Mouse (Mus musculus) limb, embryonic 13.5 days (tissue): ENCODE data around the gene Dnajc16. TPM values are rescaled to one million over a fixed set of nuclear protein-coding genes. Genes with fewer than 3 reads are reported as not detected.
"Not testable (repeated sequence)": the region's sequence is repeated elsewhere in the genome, so short reads cannot be mapped to it uniquely, and the experiment has no call there.

Source experiments
- ATAC-seq: fragments of 200-750 bp; cut with Nextera tagmentation; 2 replicates; pipeline ENCODE4 v1.8.0; 2017; ENCODE audit warnings: low read depth, moderate number of reproducible peaks, moderate TSS enrichment; ENCODE audit not compliant: low FRiP score
- H3K27ac ChIP-seq: fragments of 300-500 bp; sonication (generic); 2 replicates; pipeline ENCODE4 v1.5.1; 2015; ENCODE audit warnings: inconsistent platforms, mild to moderate bottlenecking, moderate library complexity
- H3K27me3 ChIP-seq: fragments of 300-500 bp; sonication (generic); 2 replicates; pipeline ENCODE4 v1.6.1; 2015; ENCODE audit warnings: mild to moderate bottlenecking, inconsistent platforms
- H3K36me3 ChIP-seq: fragments of 300-500 bp; sonication (generic); 2 replicates; pipeline ENCODE4 v1.6.1; 2015; ENCODE audit warnings: inconsistent platforms, mild to moderate bottlenecking, moderate library complexity
- H3K4me1 ChIP-seq: fragments of 300-500 bp; sonication (generic); 2 replicates; pipeline ENCODE4 v1.6.1; 2015; ENCODE audit warnings: inconsistent platforms
- H3K4me2 ChIP-seq: fragments of 300-500 bp; sonication (generic); replicated peaks from 2 replicates; pipeline ENCODE4 v1.6.1; 2015; ENCODE audit warnings: inconsistent platforms, mild to moderate bottlenecking, moderate library complexity
- H3K4me3 ChIP-seq: fragments of 300-500 bp; sonication (generic); 2 replicates; pipeline ENCODE4 v1.5.1; 2015; ENCODE audit warnings: moderate library complexity, mild to moderate bottlenecking, inconsistent platforms
- H3K9ac ChIP-seq: fragments of 300-500 bp; sonication (generic); 2 replicates; pipeline ENCODE4 v1.6.1; 2015; ENCODE audit warnings: mild to moderate bottlenecking, inconsistent platforms
- H3K9me3 ChIP-seq: fragments of 300-500 bp; sonication (generic); 2 replicates; pipeline ENCODE4 v1.6.1; 2016; ENCODE audit warnings: inconsistent platforms
- WGBS: fragments of 180-500 bp; shearing (Covaris S2); methylation state at CpG from one replicate; pipeline ENCODE4 v1.1.7; 2015; 5-methylcytosine and 5-hydroxymethylcytosine counted together
- polyA plus RNA-seq: library from polyadenylated mRNA; unstranded; fragments of >200 nt; fragmentation: Nextera tagmentation; extraction: Ambion mirVana; gene quantifications from 2 replicates; pipeline ENCODE4 v1.2.1, GENCODE M21; 2015

The Dnajc16 gene
- polyA plus RNA-seq, 1 experiment from 2014 or later: 3.4 TPM

- H3K27ac ChIP-seq, H3K9ac ChIP-seq, H3K27me3 ChIP-seq, H3K9me3 ChIP-seq, H3K4me3 ChIP-seq, H3K4me1 ChIP-seq, H3K4me2 ChIP-seq, ATAC-seq: not testable (repeated sequence)
- WGBS: 85% methylated on average over 4 of the region's 4 CpGs
- peaks cover 96% of the 10 kb centered on the region for H3K36me3 ChIP-seq
These were observed 17.7 kb downstream of the Dnajc16 start for GRCm38 (mm10) chr4:141773019-141773418.

GRCm38 (mm10) chr4:141771823-141772222 is 18.9 kb downstream of the Dnajc16 start:
- Histone ChIP-seq H3K4me2 (no peak overlapping the region), H3K36me3 (peaks cover 100% of the 10 kb centered on the region), H3K27ac (no peak overlapping the region), H3K4me3 (no peak overlapping the region), H3K4me1 (peaks cover 13% of the 10 kb centered on the region), H3K9ac (no peak overlapping the region), H3K9me3 (no peaks in the 10 kb centered on the region), H3K27me3 (no peaks in the 10 kb centered on the region)
- ATAC-seq: no peak
- WGBS: 94% methylated on average over 8 of the region's 8 CpGs

GRCm38 (mm10) chr4:141769501-141770160 is 21.1 kb downstream of the Dnajc16 start:
- H3K27me3 ChIP-seq: no peaks in the 10 kb centered on the region
- no peak overlapping the region for H3K4me3 ChIP-seq
- peaks cover 22% of the 10 kb centered on the region for H3K4me1 ChIP-seq
- H3K36me3 ChIP-seq: peaks cover 96% of the 10 kb centered on the region
- no peak overlapping the region for H3K27ac ChIP-seq
- no peak overlapping the region for H3K9ac ChIP-seq
- 91% methylated on average over 8 of the region's 8 CpGs for WGBS
- no peaks in the 10 kb centered on the region for H3K9me3 ChIP-seq
- no peak overlapping the region for H3K4me2 ChIP-seq
- ATAC-seq: no peak

- H3K27me3 ChIP-seq: no peaks in the 10 kb centered on the region
- no peak; the same call in 1 of the 2 replicates for ATAC-seq
- H3K4me2 ChIP-seq: peak overlapping the region; percentile 41
- H3K9me3 ChIP-seq: no peaks in the 10 kb centered on the region
- peak overlapping the region; percentile 90 for H3K27ac ChIP-seq
- peaks cover 96% of the 10 kb centered on the region for H3K36me3 ChIP-seq
- no peak overlapping the region for H3K4me3 ChIP-seq
- H3K9ac ChIP-seq: no peak overlapping the region; the same call in 1 of the 2 replicates
- peaks cover 22% of the 10 kb centered on the region for H3K4me1 ChIP-seq
- 77% methylated on average over 19 of the region's 19 CpGs for WGBS
These were observed 23.2 kb downstream of the Dnajc16 start for GRCm38 (mm10) chr4:141767353-141768036.

- WGBS: 49% methylated on average over 19 of the region's 19 CpGs
- H3K4me1 ChIP-seq: peaks cover 22% of the 10 kb centered on the region
- H3K36me3 ChIP-seq: peaks cover 96% of the 10 kb centered on the region
- peak overlapping the region; percentile 41 for H3K4me2 ChIP-seq
- peak overlapping the region; percentile 90 for H3K27ac ChIP-seq
- no peak overlapping the region for H3K4me3 ChIP-seq
- H3K9me3 ChIP-seq: no peaks in the 10 kb centered on the region
- no peaks in the 10 kb centered on the region for H3K27me3 ChIP-seq
- peak; percentile 64 for ATAC-seq
- H3K9ac ChIP-seq: no peak overlapping the region; the same call in 1 of the 2 replicates
These were observed 23.9 kb downstream of the Dnajc16 start for GRCm38 (mm10) chr4:141766668-141767352.

- no peak for ATAC-seq
- Histone ChIP-seq H3K27ac (peak overlapping the region; percentile 90; the same call in 1 of the 2 replicates), H3K4me3 (no peak overlapping the region), H3K4me1 (peaks cover 22% of the 10 kb centered on the region), H3K27me3 (no peaks in the 10 kb centered on the region), H3K9me3 (no peaks in the 10 kb centered on the region), H3K9ac (no peak overlapping the region), H3K4me2 (peak overlapping the region; percentile 41; the same call in 1 of the 2 replicates), H3K36me3 (peaks cover 95% of the 10 kb centered on the region)
- WGBS: 80% methylated on average over 8 of the region's 8 CpGs
These were observed 24.4 kb downstream of the Dnajc16 start for GRCm38 (mm10) chr4:141766316-141766667.

GRCm38 (mm10) chr4:141765008-141765407 is 25.7 kb downstream of the Dnajc16 start:
- peaks cover 88% of the 10 kb centered on the region for H3K36me3 ChIP-seq
- 92% methylated on average over 3 of the region's 3 CpGs for WGBS
- no peak for ATAC-seq

GRCm38 (mm10) chr4:141763476-141763875 is 27.3 kb downstream of the Dnajc16 start:
- no peak for ATAC-seq

More at GRCm38 (mm10) chr4:141765008-141765407, 25.7 kb downstream of the Dnajc16 start:
- H3K4me3 ChIP-seq: no peak overlapping the region
- no peak overlapping the region for H3K27ac ChIP-seq
- H3K9ac ChIP-seq: no peak overlapping the region
- H3K27me3 ChIP-seq: no peaks in the 10 kb centered on the region
- peaks cover 22% of the 10 kb centered on the region for H3K4me1 ChIP-seq
- no peaks in the 10 kb centered on the region for H3K9me3 ChIP-seq
- H3K4me2 ChIP-seq: no peak overlapping the region

GRCm38 (mm10) chr4:141762102-141762598 is 28.6 kb downstream of the Dnajc16 start:
- no peak for ATAC-seq
- H3K36me3 ChIP-seq: peaks cover 59% of the 10 kb centered on the region
- H3K4me2 ChIP-seq: no peak overlapping the region
- no peak overlapping the region for H3K9ac ChIP-seq
- no peaks in the 10 kb centered on the region for H3K9me3 ChIP-seq
- H3K4me3 ChIP-seq: no peak overlapping the region
- 91% methylated on average over 13 of the region's 13 CpGs for WGBS
- no peak overlapping the region for H3K27ac ChIP-seq
- no peaks in the 10 kb centered on the region for H3K27me3 ChIP-seq
- H3K4me1 ChIP-seq: peaks cover 12% of the 10 kb centered on the region

More at GRCm38 (mm10) chr4:141763476-141763875, 27.3 kb downstream of the Dnajc16 start:
- no peak overlapping the region for H3K4me3 ChIP-seq
- whole genome bisulfite sequencing: 94% methylated on average over 12 of the region's 12 CpGs
- no peak overlapping the region for H3K4me2 ChIP-seq
- H3K36me3 ChIP-seq: peaks cover 72% of the 10 kb centered on the region
- no peak overlapping the region for H3K9ac ChIP-seq
- H3K27me3 ChIP-seq: no peaks in the 10 kb centered on the region
- peaks cover 22% of the 10 kb centered on the region for H3K4me1 ChIP-seq
- H3K27ac ChIP-seq: no peak overlapping the region
- H3K9me3 ChIP-seq: no peaks in the 10 kb centered on the region

GRCm38 (mm10) chr4:141760942-141761341 is 29.8 kb downstream of the Dnajc16 start:
- Histone ChIP-seq H3K36me3 (peaks cover 47% of the 10 kb centered on the region), H3K4me2 (no peak overlapping the region), H3K27me3 (no peaks in the 10 kb centered on the region), H3K4me3 (no peak overlapping the region), H3K4me1 (no peaks in the 10 kb centered on the region; the same call in 1 of the 2 replicates), H3K9ac (no peak overlapping the region), H3K9me3 (no peaks in the 10 kb centered on the region), H3K27ac (no peak overlapping the region)
- no peak for ATAC-seq
- 79% methylated on average over 4 of the region's 4 CpGs for WGBS

GRCm38 (mm10) chr4:141758874-141759542 is 31.7 kb downstream of the Dnajc16 start:
- Histone ChIP-seq H3K4me1 (no peaks in the 10 kb centered on the region), H3K4me2 (no peak overlapping the region), H3K9ac (no peak overlapping the region), H3K27me3 (no peaks in the 10 kb centered on the region), H3K4me3 (no peak overlapping the region), H3K27ac (no peak overlapping the region), H3K9me3 (no peaks in the 10 kb centered on the region), H3K36me3 (peaks cover 32% of the 10 kb centered on the region)
- 67% methylated on average over 6 of the region's 6 CpGs for WGBS
- ATAC-seq: no peak
